Mouse (Mus musculus) v-Abl transformed pro-B cells (cell line): ENCODE results near the gene Plcd4.

ENCODE experiments used
- in situ Hi-C, 2 experiments: fragments of 400-800 bp; cut with MboI; formaldehyde crosslinking; loops; one replicate each; pipeline ENCODE4 v1.15.1; 2025; ENCODE audit not compliant: unreplicated experiment in 2 of 2

Gene Plcd4

GRCm38 (mm10) chr1:74587773-74588445 is 45.2 kb downstream of the Plcd4 start, which contains the start of the genes Zfp142 and Bcs1l:
Gene Zfp142, minus strand, starts transcription at chr1:74588246.
Gene Bcs1l, plus strand, starts transcription at chr1:74588289.
- in situ Hi-C loops, result loop anchor here in 1 of 2 experiments (5.0 kb wide), 1 partner anchor 729 kb away; the partner anchor contains the start of gene Dnpep

- in situ Hi-C loops, result loop anchor here (5.0 to 10.0 kb wide), 2 partner anchors 723 to 930 kb away; partner anchors contain the start of genes Dnpep (in 1 of the 2) and Stk11ip (in 1 of the 2)
Measured at GRCm38 (mm10) chr1:74594434-74594833, 51.7 kb downstream of the Plcd4 start.

- in situ Hi-C loops, result no loop called here
Measured at GRCm38 (mm10) chr1:74600501-74601266, 58.0 kb downstream of the Plcd4 start.

GRCm38 (mm10) chr1:74601267-74601962 is 58.7 kb downstream of the Plcd4 start, which contains the start of the genes Rnf25 and Stk36:
Gene Rnf25, minus strand, starts transcription at chr1:74601397.
Gene Stk36, plus strand, starts transcription at chr1:74601445.
- in situ Hi-C loops, result no loop called here
